Mouse (Mus musculus): ENCODE data around the gene Plch2. TPM values are rescaled to one million over a fixed set of nuclear protein-coding genes. Genes with fewer than 3 reads are reported as not detected.
A peak's percentile ranks its signal among the peaks of the same experiment; 100 is the strongest.

Plch2 gene
- total and polyA plus RNA-seq, 3 experiments: 0.40 to 4.8 (median 0.83) TPM

- DNase-seq: no peak
Observed at GRCm38 (mm10) chr4:155074418-155074817, 17.8 kb upstream of the Plch2 start.

DNA sequence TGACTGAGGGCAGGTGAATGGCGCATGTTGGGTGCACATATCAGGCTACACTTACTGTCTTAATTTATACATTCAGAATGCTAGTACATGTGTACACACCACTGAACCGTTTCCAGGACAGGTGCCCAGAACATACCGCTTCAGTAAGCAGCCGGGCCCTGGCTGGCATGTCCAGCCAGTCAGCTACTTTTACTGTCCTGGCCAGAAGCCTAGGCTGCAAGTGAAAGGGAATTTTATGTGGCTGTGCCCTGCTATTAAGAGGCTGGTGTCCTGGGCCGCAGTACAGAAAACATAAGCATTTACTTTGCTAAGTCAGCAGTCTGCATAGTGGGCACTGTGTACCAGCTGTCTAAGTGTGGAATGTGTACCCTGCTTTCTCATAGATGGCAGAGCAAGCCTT, 14.3 kb upstream of the Plch2 start:
- DNase-seq: no peak

- no peak for DNase-seq
Observed at GRCm38 (mm10) chr4:155070199-155070598, 13.6 kb upstream of the Plch2 start.

DNA sequence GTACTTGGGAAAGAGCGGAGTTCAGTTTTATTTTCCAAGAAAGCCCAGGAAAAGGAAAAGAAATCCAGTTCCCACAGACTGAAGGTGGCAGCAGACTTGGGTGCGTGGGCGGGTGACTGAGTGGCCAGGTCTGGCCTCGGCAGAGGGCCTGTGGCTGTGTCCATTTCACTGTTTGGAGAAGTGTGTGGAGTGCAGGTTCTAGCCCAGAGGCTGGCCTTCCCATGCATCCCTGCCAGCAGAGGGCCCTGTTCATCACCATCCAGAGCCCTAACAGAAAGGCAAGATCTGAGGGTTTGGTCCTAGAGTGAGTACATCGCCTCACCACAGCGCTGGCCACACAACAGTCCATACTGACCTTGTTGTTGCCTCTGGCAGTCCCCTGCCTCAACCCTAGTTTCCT, 12.6 kb upstream of the Plch2 start:
- peak; percentile 35 for DNase-seq

DNA sequence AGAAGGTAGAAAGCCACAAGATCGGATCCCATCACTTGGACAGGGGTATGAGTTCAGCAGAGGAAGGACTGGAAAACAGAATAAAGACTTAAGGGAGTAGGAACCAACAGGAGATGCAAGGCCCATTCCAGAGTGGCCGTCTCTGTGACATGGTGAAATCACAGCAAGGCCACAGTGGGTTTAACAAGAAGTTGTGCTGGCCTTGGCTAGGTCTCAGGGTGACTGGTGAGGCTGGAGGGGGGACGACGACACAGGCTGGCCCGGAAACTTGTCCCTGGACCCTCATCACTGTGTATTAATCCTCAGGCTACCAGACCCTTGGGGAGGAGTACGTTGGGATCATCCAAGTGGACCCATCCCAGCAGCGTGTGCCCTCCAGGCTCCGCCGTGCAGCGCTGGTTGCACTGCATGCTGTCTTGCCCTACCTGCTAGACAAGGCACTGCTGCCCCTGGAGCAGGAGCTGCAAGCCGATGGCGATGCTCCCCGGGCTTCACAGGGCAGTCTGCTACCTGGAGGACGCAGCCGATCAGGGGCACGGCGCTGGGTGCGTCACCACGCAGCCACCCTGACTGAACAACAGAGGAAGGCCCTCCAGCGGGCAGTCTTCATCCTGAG, 11.9 kb upstream of the Plch2 start:
- peak; percentile 28 for DNase-seq

DNA sequence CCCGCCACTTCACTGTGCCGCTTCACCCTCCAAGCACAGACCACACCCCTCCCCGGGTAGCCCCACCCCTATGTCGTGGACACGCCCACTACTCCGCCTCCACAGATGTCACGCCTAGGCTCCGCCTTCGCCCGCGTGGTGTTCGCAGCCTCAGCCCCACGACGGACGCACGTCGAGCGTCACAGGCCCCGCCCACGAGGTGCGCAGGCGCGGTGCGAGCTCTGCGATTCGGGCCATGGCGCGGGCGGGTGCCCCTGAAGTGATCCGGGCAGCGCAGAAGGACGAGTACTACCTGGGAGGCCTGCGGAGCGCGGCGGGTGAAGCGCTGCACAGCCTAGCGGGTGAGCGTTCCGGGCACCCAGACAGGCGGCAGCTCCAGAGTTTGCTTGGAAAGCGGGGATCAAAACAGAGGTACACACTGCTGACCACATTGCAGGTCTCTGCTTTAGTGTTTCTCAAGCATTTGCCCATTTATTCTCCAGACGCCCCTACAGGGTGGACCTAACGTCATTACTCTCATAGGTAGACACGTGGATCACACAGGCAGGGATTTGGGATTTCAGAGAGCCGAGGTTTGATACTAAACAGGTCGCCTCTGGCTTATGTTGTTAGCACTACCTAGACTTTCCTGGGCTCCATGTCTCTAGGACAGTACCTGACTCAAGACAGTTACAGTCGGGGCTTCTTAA, 10.4 kb upstream of the Plch2 start, which contains the start of gene Pex10:
Pex10 (plus strand) TSS at position 183 of the 689 bp plus-strand sequence.
- peak; percentile 99 for DNase-seq

GRCm38 (mm10) chr4:155065970-155066833, 9.6 kb upstream of the Plch2 start:
- DNase-seq: peak; percentile 87

DNA sequence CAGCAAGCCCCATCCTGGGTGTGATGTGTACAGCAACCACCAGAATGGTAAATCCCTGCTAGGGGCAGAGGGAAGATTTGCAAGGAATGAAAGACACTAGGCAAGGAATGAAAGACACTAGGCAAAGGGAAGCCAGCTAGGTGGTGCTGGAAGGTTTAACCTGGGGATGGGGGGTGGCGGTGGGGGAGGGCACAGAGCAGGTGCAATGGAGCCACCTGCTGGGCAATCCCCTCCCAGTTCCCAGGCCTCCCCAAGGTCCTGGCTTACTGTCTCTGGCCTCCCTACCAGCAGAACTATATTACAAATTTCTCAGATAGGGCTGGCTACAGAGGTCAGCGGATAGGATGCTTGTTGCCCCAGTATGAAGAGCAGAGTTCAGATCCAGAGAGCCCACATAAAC, 7.9 kb upstream of the Plch2 start:
- no peak for DNase-seq

- no peak for DNase-seq
Observed at GRCm38 (mm10) chr4:155063895-155064294, 7.3 kb upstream of the Plch2 start.

DNA sequence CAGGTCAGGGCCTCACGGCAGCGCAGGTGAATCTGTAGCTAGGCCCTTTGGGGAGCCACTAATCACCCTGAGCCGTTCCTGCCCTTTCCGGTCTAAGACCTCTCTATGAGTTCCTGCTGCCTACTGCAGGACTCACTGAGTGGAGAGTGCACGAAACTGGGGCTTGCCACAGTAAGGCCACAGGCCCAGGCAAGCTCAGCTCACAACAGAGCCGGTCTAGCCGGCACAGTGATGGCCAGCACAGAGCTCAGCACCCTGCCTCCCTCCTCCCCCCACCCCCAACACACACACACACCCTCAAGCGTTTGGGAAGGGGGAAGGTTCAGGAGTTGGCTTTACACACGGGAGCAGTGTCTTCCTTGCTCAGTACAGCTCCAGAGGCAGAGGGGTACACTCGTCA, 1.7 kb upstream of the Plch2 start:
- no peak for DNase-seq

DNA sequence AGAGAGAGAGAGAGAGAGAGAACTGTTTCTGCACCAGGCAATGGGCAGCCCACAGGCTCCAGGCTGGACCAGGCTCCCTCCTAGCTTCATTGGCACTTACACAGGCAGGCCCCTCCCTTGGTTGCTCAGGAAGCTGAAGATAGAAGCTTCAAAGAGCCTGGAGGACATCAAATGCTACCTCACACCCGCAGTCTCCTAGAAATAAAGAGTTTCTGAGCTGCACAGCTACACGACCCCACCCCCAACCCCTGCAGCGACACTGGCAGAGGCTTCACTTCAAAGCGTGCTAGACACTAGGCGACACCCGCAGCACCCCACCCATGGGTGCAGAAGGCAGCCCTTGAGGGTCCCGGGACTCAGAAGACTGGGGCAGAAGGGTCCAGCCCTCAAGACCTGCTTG, 6.5 kb downstream of the Plch2 start:
- DNase-seq: no peak

DNA sequence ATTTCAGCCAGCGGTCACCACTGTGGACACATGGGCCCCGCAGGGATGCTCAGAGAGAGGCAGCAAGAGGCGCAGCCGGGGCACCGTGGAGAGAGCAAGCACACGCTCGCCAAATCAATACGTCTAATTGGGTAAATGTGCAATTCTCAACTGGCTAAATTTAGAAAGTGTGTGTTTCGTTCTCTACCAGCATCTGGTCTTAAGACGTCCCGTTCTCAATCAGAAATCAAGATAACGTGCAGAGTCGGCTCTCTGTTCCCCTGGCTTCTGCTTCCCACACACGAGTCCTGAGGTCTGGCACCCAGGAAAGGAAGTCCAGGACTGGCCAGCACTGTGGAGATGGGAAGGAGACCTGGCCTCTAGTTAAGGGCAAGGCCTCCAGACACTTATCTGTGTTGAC, 9.9 kb downstream of the Plch2 start:
- no peak for DNase-seq

DNA sequence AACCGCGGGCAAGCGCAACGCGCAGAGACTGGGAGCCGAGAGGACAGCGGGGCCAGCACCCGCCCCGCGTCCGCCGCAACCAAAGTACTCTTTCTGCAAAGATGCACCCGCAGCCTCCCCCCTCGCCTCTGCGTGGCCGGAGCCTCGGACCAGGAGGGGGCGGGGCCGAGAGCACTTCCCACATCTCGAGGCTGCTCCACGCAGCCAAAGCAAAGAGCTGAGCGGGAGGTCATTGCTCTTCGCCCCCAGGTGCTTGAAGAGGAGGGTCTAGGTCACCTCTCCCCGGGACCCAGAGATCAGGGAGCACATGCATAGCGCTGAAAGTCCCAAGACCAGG, 13.3 kb downstream of the Plch2 start:
- DNase-seq: no peak

DNA sequence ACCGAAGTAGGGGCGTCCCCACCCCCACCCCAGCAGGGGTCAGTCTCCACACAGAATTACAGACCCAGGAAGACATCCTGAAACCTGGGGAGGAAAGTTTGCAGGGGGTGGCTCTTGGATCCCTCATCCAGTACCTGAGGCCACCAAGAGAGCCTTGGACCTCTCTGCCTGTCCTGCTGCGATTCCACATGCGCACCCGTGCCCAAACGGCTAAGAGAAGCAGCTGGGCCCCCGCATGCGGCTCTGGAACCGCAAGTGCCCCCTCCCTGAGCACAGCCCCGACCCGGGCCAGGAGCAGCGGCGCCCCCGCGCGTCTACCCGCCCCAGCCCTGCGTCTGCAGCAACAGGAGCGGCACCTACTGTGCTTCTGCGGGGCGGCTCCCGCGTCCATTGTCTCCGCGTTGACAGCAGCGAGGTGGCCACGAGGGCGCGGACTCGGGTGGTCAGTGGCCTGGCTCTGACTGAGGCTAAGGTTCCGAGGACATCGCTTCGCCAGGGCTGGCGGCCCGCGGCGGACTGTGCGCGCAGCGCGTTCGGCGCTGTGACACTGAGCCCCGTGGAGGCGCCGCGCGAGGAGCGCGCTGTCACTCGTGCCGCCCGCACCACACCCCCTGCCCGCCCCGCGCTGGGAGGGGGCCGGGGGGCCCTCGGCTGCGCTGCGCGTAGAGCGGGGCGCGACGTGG, 13.8 kb downstream of the Plch2 start:
- DNase-seq: no peak

GRCm38 (mm10) chr4:155040696-155041095, 15.9 kb downstream of the Plch2 start:
- DNase-seq: no peak

GRCm38 (mm10) chr4:155040197-155040596, 16.4 kb downstream of the Plch2 start:
- DNase-seq: no peak

DNA sequence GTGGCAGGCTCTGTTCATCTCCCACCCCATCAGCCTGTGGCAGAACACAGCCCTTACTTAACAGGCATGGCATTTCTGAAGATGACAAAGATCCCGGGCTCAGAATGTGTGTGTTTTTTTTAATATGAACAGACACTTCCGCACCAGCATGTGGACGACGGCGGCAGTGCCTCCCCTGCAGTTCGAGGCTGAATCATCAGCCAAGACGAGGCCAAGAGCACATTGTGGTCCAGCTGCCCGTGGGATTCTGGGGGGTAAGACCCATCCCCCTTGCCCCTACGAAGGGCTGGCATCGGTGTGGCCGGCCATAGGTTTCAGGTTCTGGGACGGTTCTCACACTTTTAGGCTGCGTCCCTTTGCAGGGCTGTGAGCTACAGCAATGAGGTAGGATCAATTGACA, 21.8 kb downstream of the Plch2 start:
- no peak for DNase-seq

GRCm38 (mm10) chr4:155034202-155034601, 22.4 kb downstream of the Plch2 start:
- DNase-seq: no peak

GRCm38 (mm10) chr4:155033115-155033514, 23.5 kb downstream of the Plch2 start:
- no peak for DNase-seq

- no peak for DNase-seq
Observed at GRCm38 (mm10) chr4:155024170-155025010, 32.2 kb downstream of the Plch2 start.

- DNase-seq: no peak
Observed at GRCm38 (mm10) chr4:155022228-155022855, 34.2 kb downstream of the Plch2 start.

Measured in adrenal gland, adult 2 months (tissue).